Mouse (Mus musculus) bone marrow, adult 2 months (tissue): Measurements from ENCODE around the gene Arid1a.

Experiments used
- CTCF ChIP-seq: fragments of 200-500 bp; IDR thresholded peaks from 2 replicates; pipeline ENCODE4 v1.5.1; 2011; ENCODE audit warnings: low read length, control low read depth; ENCODE audit not compliant: control insufficient read depth, insufficient read depth
- POLR2A ChIP-seq: fragments of 200-500 bp; IDR thresholded peaks from 2 replicates; pipeline ENCODE4 v1.6.1; 2011; ENCODE audit warnings: low read depth, mild to moderate bottlenecking, control low read depth, low read length, borderline replicate concordance; ENCODE audit not compliant: control insufficient read depth

GRCm38 (mm10) chr4:133634043-133634410 lies 122.5 kb downstream of the Arid1a start:
- TF ChIP-seq POLR2A (no peak), CTCF (no peak)
